ENCODE assay signal across 7 mouse cellular contexts in genomic region chr17:15379741-15380526, GRCm38 (mm10). TPM values are rescaled to one million over a fixed set of nuclear protein-coding genes. Genes with fewer than 3 reads are reported as not detected.
DNase-seq lines count a peak whose midpoint lies in the region; ATAC-seq and TF ChIP-seq lines count a peak whose summit lies in the region.

No protein-coding gene starts in this region.

- ATAC-seq in megakaryocyte, adult 5-6 weeks (ENCODE audit: poor library complexity, severe bottlenecking): no peak
- no peak for ATAC-seq in forebrain, embryonic 15.5 days (replicated peaks)
- ATAC-seq in liver, embryonic 12.5 days: no peak
- ATAC-seq in stomach, postnatal 0 days (ENCODE audit: low FRiP score, low TSS enrichment): no peak
- no peak for ATAC-seq in megakaryocyte progenitor cell, adult 5-6 weeks (replicated peaks; ENCODE audit: poor library complexity)

- H3K36me3 ChIP-seq in megakaryocyte, embryonic 14.5 days (replicated peaks; ENCODE audit: low read length): no peaks in the 10 kb centered on the region
- no peaks in the 10 kb centered on the region for H3K36me3 ChIP-seq in forebrain, embryonic 15.5 days
- no peaks in the 10 kb centered on the region for H3K36me3 ChIP-seq in liver, embryonic 12.5 days
- H3K36me3 ChIP-seq in stomach, postnatal 0 days (ENCODE audit: control insufficient read depth, insufficient read depth, low read length): no peaks in the 10 kb centered on the region

- peak overlapping the region; percentile 81 for H3K4me3 ChIP-seq in megakaryocyte, embryonic 14.5 days (replicated peaks)
- peak overlapping the region; percentile 48 for H3K4me3 ChIP-seq in forebrain, embryonic 15.5 days
- H3K4me3 ChIP-seq in liver, embryonic 12.5 days: peak overlapping the region; percentile 34; the same call in 1 of the 2 replicates
- peak overlapping the region; percentile 44 for H3K4me3 ChIP-seq in stomach, postnatal 0 days (ENCODE audit: low read depth, low read length)

- peak overlapping the region; percentile 96 for H3K27ac ChIP-seq in forebrain, embryonic 15.5 days (replicated peaks)
- H3K27ac ChIP-seq in liver, embryonic 12.5 days: no peak overlapping the region
- H3K27ac ChIP-seq in stomach, postnatal 0 days (replicated peaks): peak overlapping the region; percentile 63

- H3K9ac ChIP-seq in forebrain, embryonic 15.5 days (replicated peaks): peak overlapping the region; percentile 59
- no peak overlapping the region for H3K9ac ChIP-seq in liver, embryonic 12.5 days
- peak overlapping the region; percentile 53 for H3K9ac ChIP-seq in stomach, postnatal 0 days (ENCODE audit: low read length)

- no peak for TF ChIP-seq EP300 in stomach, postnatal 0 days (optimal IDR thresholded peaks at IDR 0.05)

- H3K4me1 ChIP-seq in megakaryocyte, embryonic 14.5 days: peaks cover 56% of the 10 kb centered on the region
- peaks cover 62% of the 10 kb centered on the region for H3K4me1 ChIP-seq in forebrain, embryonic 15.5 days
- H3K4me1 ChIP-seq in liver, embryonic 12.5 days: peaks cover 26% of the 10 kb centered on the region
- no peaks in the 10 kb centered on the region; the same call in 1 of the 2 replicates for H3K4me1 ChIP-seq in stomach, postnatal 0 days (replicated peaks; ENCODE audit: control insufficient read depth, insufficient read depth)

- DNase-seq in stomach, postnatal 0 days (ENCODE audit: low spot score): no peak
- DNase-seq in cerebellum, postnatal 10 days: no peak

- peaks cover 97% of the 10 kb centered on the region for H3K27me3 ChIP-seq in megakaryocyte, embryonic 14.5 days (replicated peaks)
- H3K27me3 ChIP-seq in forebrain, embryonic 15.5 days: no peaks in the 10 kb centered on the region
- H3K27me3 ChIP-seq in liver, embryonic 12.5 days (replicated peaks): peaks cover 92% of the 10 kb centered on the region
- no peaks in the 10 kb centered on the region for H3K27me3 ChIP-seq in stomach, postnatal 0 days (ENCODE audit: control insufficient read depth, insufficient read depth, low read length)

- peak overlapping the region; percentile 92 for H3K4me2 ChIP-seq in forebrain, embryonic 15.5 days (replicated peaks)
- H3K4me2 ChIP-seq in liver, embryonic 12.5 days: peak overlapping the region; percentile 55
- H3K4me2 ChIP-seq in stomach, postnatal 0 days (replicated peaks; ENCODE audit: low read depth): peak overlapping the region; percentile 72

- TF ChIP-seq CTCF in stomach, postnatal 0 days (IDR thresholded peaks at IDR 0.05; ENCODE audit: low read depth): no peak

- peaks cover 4% of the 10 kb centered on the region; the same call in 1 of the 2 replicates for H3K9me3 ChIP-seq in megakaryocyte, embryonic 14.5 days
- H3K9me3 ChIP-seq in forebrain, embryonic 15.5 days: no peaks in the 10 kb centered on the region
- no peaks in the 10 kb centered on the region for H3K9me3 ChIP-seq in liver, embryonic 12.5 days (replicated peaks)
- no peaks in the 10 kb centered on the region for H3K9me3 ChIP-seq in stomach, postnatal 0 days (ENCODE audit: control insufficient read depth, low read length)

- 4% methylated on average over 17 of the region's 17 CpGs for WGBS in forebrain, embryonic 15.5 days
- WGBS in liver, embryonic 12.5 days (ENCODE audit: insufficient replicate concordance): 12% methylated on average over 17 of the region's 17 CpGs
- 19% methylated on average over 17 of the region's 17 CpGs for WGBS in stomach, postnatal 0 days

RNA-seq across cellular contexts. Expression of gene Dll1, which starts 3.3 kb away (rescaled TPM):
- polyA plus RNA-seq in megakaryocyte, embryonic 14.5 days (2012; ENCODE audit: insufficient read depth, low replicate concordance): 0.22 TPM in 1 of 2 replicates, not detected in the other
- not detected in 2 replicates for total RNA-seq in megakaryocyte, adult 5-6 weeks (2015)
- total RNA-seq in megakaryocyte, adult 5-6 weeks (2017): 0.11 TPM in 1 of 2 replicates, not detected in the other
- 34.6 and 35.9 TPM in 2 replicates for polyA plus RNA-seq in forebrain, embryonic 15.5 days (2015; fragmentation: Nextera tagmentation; extraction: Ambion mirVana)
- polyA plus RNA-seq in liver, embryonic 12.5 days (2016; fragmentation: Nextera tagmentation; extraction: Ambion mirVana): 1.5 and 1.7 TPM in 2 replicates
- polyA plus RNA-seq in stomach, postnatal 0 days (2015; fragmentation: Nextera tagmentation; extraction: Ambion mirVana): 3.5 and 4.4 TPM in 2 replicates
- total RNA-seq in megakaryocyte progenitor cell, adult 5-6 weeks (2015): not detected in 2 replicates
- total RNA-seq in megakaryocyte progenitor cell, adult 5-6 weeks (2017): 0.24 TPM in 1 of 2 replicates, not detected in the other

RNA-seq across cellular contexts. Expression of gene Fam120b, which starts 16.1 kb away (rescaled TPM):
- polyA plus RNA-seq in megakaryocyte, embryonic 14.5 days (2012; ENCODE audit: insufficient read depth, low replicate concordance): 1.4 and 1.5 TPM in 2 replicates
- 10.8 and 11.8 TPM in 2 replicates for total RNA-seq in megakaryocyte, adult 5-6 weeks (2015)
- 13.0 and 16.6 TPM in 2 replicates for total RNA-seq in megakaryocyte, adult 5-6 weeks (2017)
- polyA plus RNA-seq in forebrain, embryonic 15.5 days (2015; fragmentation: Nextera tagmentation; extraction: Ambion mirVana): 47.8 and 48.6 TPM in 2 replicates
- polyA plus RNA-seq in liver, embryonic 12.5 days (2016; fragmentation: Nextera tagmentation; extraction: Ambion mirVana): 8.6 and 8.9 TPM in 2 replicates
- polyA plus RNA-seq in stomach, postnatal 0 days (2015; fragmentation: Nextera tagmentation; extraction: Ambion mirVana): 10.0 and 12.1 TPM in 2 replicates
- 9.7 and 13.1 TPM in 2 replicates for total RNA-seq in megakaryocyte progenitor cell, adult 5-6 weeks (2015)
- total RNA-seq in megakaryocyte progenitor cell, adult 5-6 weeks (2017): 12.2 and 13.4 TPM in 2 replicates
